Mouse (Mus musculus): ENCODE data around the gene Phex. TPM values are rescaled to one million over a fixed set of nuclear protein-coding genes. Genes with fewer than 3 reads are reported as not detected.

Phex gene
- polyA plus RNA-seq, 1 experiment from 2014 or later: 0.18 TPM

GRCm38 (mm10) chrX:157164142-157164541 is 251.0 kb downstream of the Phex start:
- Histone ChIP-seq H3K4me1 (no peaks in the 10 kb centered on the region), H3K9me3 (no peaks in the 10 kb centered on the region), H3K27ac (replicated peaks) (no peak overlapping the region), H3K4me3 (no peak overlapping the region), H3K36me3 (no peaks in the 10 kb centered on the region), H3K4me2 (replicated peaks) (no peak overlapping the region), H3K9ac (replicated peaks) (no peak overlapping the region), H3K27me3 (no peaks in the 10 kb centered on the region)
- no peak for ATAC-seq (replicated peaks)
- 41% methylated on average over 3 of the region's 3 CpGs for WGBS

- no peaks in the 10 kb centered on the region for H3K9me3 ChIP-seq
- H3K4me3 ChIP-seq: no peak overlapping the region
- H3K36me3 ChIP-seq: no peaks in the 10 kb centered on the region
- no peaks in the 10 kb centered on the region for H3K27me3 ChIP-seq
- H3K4me1 ChIP-seq: no peaks in the 10 kb centered on the region
- ATAC-seq (replicated peaks): no peak
- no peak overlapping the region for H3K27ac ChIP-seq (replicated peaks)
- H3K4me2 ChIP-seq (replicated peaks): no peak overlapping the region
- no peak overlapping the region for H3K9ac ChIP-seq (replicated peaks)
- 66% methylated on average over 2 of the region's 2 CpGs for WGBS
Observed at GRCm38 (mm10) chrX:157163394-157163793, 251.7 kb downstream of the Phex start.

- ATAC-seq (replicated peaks): no peak
- no peak overlapping the region for H3K9ac ChIP-seq (replicated peaks)
Observed at GRCm38 (mm10) chrX:157144675-157145074, 270.4 kb downstream of the Phex start.

GRCm38 (mm10) chrX:157139601-157140000 is 275.5 kb downstream of the Phex start:
- Histone ChIP-seq H3K27me3 (no peaks in the 10 kb centered on the region), H3K9ac (replicated peaks) (no peak overlapping the region)
- WGBS: 76% methylated on average over 6 of the region's 6 CpGs

More at GRCm38 (mm10) chrX:157144675-157145074, 270.4 kb downstream of the Phex start:
- Histone ChIP-seq H3K27ac (replicated peaks) (no peak overlapping the region), H3K36me3 (no peaks in the 10 kb centered on the region), H3K9me3 (no peaks in the 10 kb centered on the region), H3K4me2 (replicated peaks) (no peak overlapping the region), H3K27me3 (no peaks in the 10 kb centered on the region), H3K4me3 (no peak overlapping the region), H3K4me1 (no peaks in the 10 kb centered on the region)

More at GRCm38 (mm10) chrX:157139601-157140000, 275.5 kb downstream of the Phex start:
- Histone ChIP-seq H3K36me3 (no peaks in the 10 kb centered on the region), H3K9me3 (no peaks in the 10 kb centered on the region), H3K27ac (replicated peaks) (no peak overlapping the region), H3K4me1 (no peaks in the 10 kb centered on the region), H3K4me3 (no peak overlapping the region), H3K4me2 (replicated peaks) (no peak overlapping the region)
- no peak for ATAC-seq (replicated peaks)

Small RNAs within 50 kb of the gene (microRNA-seq; reads per million reads assigned to microRNA genes)
- not detected for gene Gm23798

Other genes with a start within 250 kb of the Phex start
- gene Sms, start 77.0 kb upstream of the Phex start, polyA plus RNA-seq (2015; fragmentation: Nextera tagmentation; extraction: Ambion mirVana): 113 and 115 TPM in 2 replicates
- gene Yy2, start 153.7 kb upstream of the Phex start, polyA plus RNA-seq (2015; fragmentation: Nextera tagmentation; extraction: Ambion mirVana): 2.7 and 2.8 TPM in 2 replicates
- gene Mbtps2, start 183.4 kb upstream of the Phex start, polyA plus RNA-seq (2015; fragmentation: Nextera tagmentation; extraction: Ambion mirVana): 30.4 and 35.4 TPM in 2 replicates

All from forebrain, embryonic 15.5 days (tissue).